Mouse (Mus musculus) cortical plate, adult 2 months (tissue): ENCODE data around the gene Farsb. TPM values are rescaled to one million over a fixed set of nuclear protein-coding genes. Genes with fewer than 3 reads are reported as not detected.
A peak's percentile ranks its signal among the peaks of the same experiment; 100 is the strongest.
"Not testable (repeated sequence)": the region's sequence is repeated elsewhere in the genome, so short reads cannot be mapped to it uniquely, and the experiment has no call there.

Experiments used
- H3K27ac ChIP-seq: fragments of 200-500 bp; 2 replicates; pipeline ENCODE4 v1.5.1; 2012; ENCODE audit warnings: low read length, control low read depth, inconsistent platforms; ENCODE audit not compliant: insufficient read depth
- H3K4me1 ChIP-seq: fragments of 200-500 bp; 2 replicates; pipeline ENCODE4 v1.6.1; 2011; ENCODE audit warnings: low read length; ENCODE audit not compliant: control insufficient read depth, insufficient read depth
- H3K4me3 ChIP-seq: fragments of 200-500 bp; 2 replicates; pipeline ENCODE4 v1.5.1; 2011; ENCODE audit warnings: mild to moderate bottlenecking, low read length, control low read depth; ENCODE audit not compliant: insufficient read depth
- CTCF ChIP-seq: fragments of 200-500 bp; IDR thresholded peaks from 2 replicates; pipeline ENCODE4 v1.5.1; 2011; ENCODE audit warnings: mild to moderate bottlenecking, control low read depth, low read length; ENCODE audit not compliant: insufficient read depth; ENCODE audit errors: extremely low read depth
- POLR2A ChIP-seq: fragments of 200-500 bp; IDR thresholded peaks from 2 replicates; pipeline ENCODE4 v1.6.1; 2011; ENCODE audit warnings: mild to moderate bottlenecking, low read length, control low read depth; ENCODE audit not compliant: insufficient read depth; ENCODE audit errors: extremely low read depth
- polyA plus RNA-seq: library from polyadenylated mRNA; depleted of rRNA; stranded (reverse); fragments of >200 nt; gene quantifications from 2 replicates; pipeline ENCODE4 v1.2.3, GENCODE M21; 2012

The Farsb gene
- polyA plus RNA-seq, 1 experiment, result 55.8 TPM

DNA sequence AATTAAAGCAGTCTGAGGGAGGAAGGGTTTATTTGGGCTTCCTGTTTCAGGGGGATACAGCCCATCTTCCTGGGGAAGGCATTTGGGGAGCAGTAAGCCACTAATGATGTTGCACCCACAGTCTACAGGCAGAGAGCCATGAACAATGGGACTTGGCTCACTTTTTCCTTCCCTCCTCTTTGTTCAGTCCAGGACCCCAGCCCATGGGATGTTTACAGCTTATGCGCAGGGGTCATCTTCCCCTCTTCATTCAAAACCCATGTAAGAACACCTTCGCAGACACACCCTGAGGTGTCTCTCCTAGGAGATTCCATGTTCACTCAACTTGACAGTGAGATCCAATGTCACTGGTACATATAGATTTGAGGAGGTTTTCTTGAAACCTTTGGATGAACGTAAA lies 39.7 kb upstream of the Farsb start:
- no peaks in the 10 kb centered on the region for H3K4me1 ChIP-seq
- H3K27ac ChIP-seq, result no peak overlapping the region
- TF ChIP-seq POLR2A (no peak), CTCF (no peak)
- no peak overlapping the region for H3K4me3 ChIP-seq

DNA sequence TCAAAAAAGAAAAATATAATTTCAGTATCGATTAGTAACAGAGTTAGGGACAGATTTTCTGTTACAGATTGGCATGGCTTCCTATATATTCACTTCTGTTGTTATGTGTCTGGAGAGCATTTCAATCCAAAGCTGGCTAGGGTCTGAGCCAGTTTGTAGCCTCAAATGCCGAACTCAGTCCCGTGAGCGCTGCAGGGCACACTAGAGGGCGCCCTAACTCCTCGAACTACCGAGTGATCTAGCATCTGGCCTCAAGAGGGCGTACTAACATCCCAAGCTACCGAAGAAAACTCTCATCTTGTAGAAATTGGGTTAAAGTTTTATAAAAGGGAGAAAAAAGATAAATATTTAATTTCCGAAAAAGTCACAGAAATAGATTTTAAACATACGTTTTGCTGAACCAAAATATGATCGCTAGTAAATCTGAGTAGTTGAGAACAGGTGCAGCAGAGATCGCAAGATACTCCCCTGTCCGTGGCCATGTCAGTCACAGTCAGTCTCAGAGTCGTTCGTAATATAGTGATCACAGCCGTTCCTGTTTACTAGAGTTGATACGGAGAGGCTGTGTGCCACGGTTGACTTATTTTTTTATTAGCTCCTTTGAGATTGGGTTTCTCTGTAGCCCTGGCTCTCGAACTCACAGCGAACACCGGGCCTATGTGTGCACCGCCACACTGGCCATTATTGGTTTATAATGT lies 36.6 kb upstream of the Farsb start:
- H3K4me3 ChIP-seq, result no peak overlapping the region
- TF ChIP-seq POLR2A, result no peak
- peak; percentile 100 for TF ChIP-seq CTCF
- no peaks in the 10 kb centered on the region for H3K4me1 ChIP-seq
- H3K27ac ChIP-seq, result no peak overlapping the region

DNA sequence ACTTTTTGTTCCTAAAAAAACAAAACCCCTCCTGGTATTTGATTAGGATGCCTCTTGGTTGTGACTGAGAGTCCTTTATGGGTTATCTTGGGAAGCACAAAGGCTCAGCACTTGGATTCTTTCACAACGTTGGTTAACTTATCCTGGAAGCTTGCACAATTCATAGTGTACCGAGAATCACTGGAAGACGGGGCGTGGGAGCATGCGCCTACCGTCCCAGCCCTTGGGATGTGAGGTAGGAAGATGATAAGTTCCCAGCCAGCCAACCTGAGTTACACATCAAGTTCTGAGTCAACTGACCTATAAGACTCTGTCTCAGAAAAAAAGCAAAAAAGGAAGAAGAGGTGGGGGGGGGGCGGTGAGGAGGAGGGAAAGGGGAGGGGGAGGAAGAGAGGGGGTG lies 30.2 kb upstream of the Farsb start:
- H3K4me1 ChIP-seq, result no peaks in the 10 kb centered on the region
- TF ChIP-seq CTCF (no peak), POLR2A (no peak)
- H3K27ac ChIP-seq, result no peak overlapping the region
- no peak overlapping the region for H3K4me3 ChIP-seq

DNA sequence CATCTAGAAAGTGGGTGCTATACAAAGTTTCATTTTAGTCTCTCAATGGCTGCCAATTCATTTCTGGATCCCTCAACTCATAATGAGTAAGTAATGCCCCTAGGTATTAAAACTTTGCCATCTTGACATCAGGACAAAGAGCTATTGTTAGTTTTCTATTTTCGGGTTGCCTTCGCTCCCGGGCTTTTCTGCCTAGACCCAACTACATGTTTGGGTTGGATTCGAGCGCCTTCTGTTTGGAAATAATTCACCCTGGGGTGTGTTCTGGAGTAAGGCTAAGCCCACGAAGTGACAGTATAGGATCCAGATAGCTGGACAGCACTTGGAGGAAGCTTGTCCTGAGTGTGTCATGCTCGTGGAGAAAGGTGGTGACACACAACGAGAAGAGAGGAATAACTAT lies 24.1 kb upstream of the Farsb start:
- TF ChIP-seq POLR2A (no peak), CTCF (no peak)
- no peaks in the 10 kb centered on the region for H3K4me1 ChIP-seq
- H3K27ac ChIP-seq, result no peak overlapping the region
- H3K4me3 ChIP-seq, result no peak overlapping the region

DNA sequence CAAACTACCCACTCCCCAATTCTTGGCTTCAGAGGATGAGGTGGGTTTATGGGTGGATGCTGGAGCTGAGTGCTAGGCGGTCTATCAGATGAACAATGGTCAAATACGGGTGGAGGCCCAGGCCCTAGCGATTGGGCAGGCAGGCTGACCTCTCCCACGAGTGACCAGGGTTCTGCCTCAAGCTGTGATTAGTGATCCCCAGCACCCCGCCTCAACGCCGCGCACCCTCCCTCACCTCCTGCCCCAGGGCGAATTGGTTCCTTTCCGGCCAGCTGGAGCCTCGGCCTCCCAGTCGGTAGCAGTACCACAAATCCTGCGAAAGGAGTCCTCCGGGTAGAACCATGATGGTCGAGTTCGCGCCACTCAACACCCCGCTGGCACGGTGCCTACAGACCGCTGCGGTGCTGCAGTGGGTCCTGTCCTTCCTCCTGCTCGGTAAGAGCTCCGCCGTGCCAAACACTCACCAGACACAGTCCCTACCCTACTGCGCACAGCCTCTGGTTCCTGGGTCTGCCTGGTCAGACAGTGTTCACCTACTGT lies 23.0 kb upstream of the Farsb start, which contains the start of gene BC035947:
TSS of gene BC035947 (minus strand) at position 538 of the 540 bp plus-strand sequence.
- Histone ChIP-seq H3K27ac (no peak within 1 kb of the TSS), H3K4me3 (no peak within 1 kb of the TSS), H3K4me1 (no peaks in the 10 kb centered on the region)
- TF ChIP-seq CTCF, result no peak
- TF ChIP-seq POLR2A, result no peak

DNA sequence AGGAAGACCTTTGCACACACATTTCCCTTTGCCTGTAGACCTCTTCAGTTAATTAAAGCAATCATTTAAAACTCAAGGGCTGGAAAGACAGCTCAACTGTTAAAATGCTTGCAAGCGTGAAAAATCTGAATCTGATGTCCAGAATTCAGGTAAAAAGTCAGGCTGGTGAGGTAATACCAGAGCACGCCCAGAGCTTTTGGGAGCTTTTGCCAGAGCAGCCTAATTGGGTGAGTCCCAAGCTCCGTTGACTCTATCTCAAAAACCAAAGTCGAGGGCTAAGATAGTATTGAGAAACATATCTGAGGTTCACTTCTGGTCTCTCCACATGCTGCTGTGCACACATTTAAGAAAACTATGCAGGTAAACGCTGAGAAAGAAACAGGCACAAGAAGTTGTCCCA lies 22.2 kb upstream of the Farsb start, which contains the start of gene Mogat1:
TSS of gene Mogat1 (plus strand) at position 130 of the 400 bp plus-strand sequence.
- H3K27ac ChIP-seq, result no peak within 1 kb of the TSS
- no peaks in the 10 kb centered on the region for H3K4me1 ChIP-seq
- TF ChIP-seq POLR2A (no peak), CTCF (no peak)
- no peak within 1 kb of the TSS for H3K4me3 ChIP-seq

DNA sequence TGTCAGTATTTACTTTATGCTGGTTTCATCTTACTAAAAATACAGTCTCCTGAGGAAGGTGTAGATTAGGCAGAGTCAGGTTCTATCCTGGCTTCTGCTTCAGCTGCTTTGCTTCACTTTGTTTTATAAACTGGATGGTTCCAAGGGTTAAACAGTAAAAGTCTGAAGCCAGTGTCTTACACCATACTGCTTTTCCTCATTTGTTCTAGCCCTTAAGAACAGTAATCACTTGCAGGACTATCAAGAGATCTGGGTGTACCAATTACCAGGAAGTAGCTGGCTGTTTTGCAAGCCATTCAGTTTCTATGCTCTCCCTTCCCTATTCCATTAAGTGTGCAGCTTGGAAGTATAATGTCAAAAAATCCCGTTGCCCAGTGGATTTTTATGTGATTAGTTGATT lies 18.4 kb upstream of the Farsb start:
- Histone ChIP-seq H3K4me3 (no peak overlapping the region), H3K27ac (no peak overlapping the region), H3K4me1 (no peaks in the 10 kb centered on the region)
- no peak for TF ChIP-seq POLR2A
- no peak for TF ChIP-seq CTCF

DNA sequence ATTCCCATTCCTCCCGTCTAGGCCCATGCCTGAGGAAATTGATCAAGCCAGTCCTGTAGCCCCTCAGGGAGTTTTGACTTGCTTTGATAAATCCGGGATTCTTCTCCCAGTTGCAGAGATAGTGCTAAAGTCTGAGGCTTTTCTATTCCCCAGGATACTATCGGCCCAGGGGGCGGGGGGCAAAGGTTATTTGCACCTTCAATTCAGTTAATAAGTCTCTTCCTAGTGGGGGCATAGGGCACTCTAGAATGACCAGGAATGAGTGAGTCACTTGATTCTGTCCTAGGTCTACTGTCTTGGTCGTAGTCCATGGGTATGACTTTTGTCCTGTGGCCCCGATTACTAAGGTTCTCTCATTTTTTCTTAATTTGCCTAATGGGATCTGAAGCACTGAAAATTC lies 13.8 kb upstream of the Farsb start:
- no peak overlapping the region for H3K4me3 ChIP-seq
- TF ChIP-seq CTCF (no peak), POLR2A (no peak)
- no peak overlapping the region for H3K27ac ChIP-seq
- H3K4me1 ChIP-seq, result no peaks in the 10 kb centered on the region

DNA sequence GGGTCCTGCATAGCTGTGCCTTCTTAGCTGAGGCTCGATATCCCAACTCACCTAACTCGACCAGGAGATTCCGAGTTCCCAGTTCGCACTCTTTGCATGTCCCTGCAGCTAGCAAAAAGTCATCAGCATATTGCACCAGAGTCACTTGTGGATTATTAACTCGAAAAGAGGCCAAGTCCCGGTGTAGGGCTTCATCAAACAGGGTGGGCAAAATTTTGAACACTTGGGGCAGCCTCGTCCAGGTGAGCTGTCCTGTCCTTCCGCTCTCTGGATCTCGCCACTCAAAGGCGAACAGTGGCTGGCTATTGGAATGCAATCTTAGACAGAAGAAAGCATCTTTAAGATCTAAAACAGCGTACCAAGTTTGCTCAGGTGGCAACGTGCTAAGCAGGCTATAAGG lies 13.2 kb upstream of the Farsb start:
- not testable (repeated sequence) for H3K27ac ChIP-seq, H3K4me3 ChIP-seq, H3K4me1 ChIP-seq

DNA sequence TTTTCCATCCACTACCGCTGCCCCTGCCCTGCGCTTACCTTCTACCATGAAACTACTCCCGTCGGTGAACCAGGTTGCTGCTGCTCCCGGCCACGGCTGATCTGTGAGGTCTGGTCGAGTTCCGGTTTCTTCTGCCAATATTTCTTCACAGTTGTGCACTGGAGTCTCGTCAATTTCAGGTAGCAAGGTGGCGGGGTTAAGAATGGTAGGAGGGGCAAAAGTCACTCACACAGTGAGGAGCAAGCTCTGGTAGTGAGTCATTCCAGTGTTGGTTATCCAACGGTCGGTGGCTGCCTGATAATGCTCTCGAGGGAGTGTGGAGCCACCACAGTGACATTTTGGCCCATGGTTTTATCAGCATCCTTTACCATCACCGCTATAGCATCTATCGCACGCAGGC lies 12.3 kb upstream of the Farsb start:
- no peak overlapping the region for H3K4me3 ChIP-seq
- no peaks in the 10 kb centered on the region for H3K4me1 ChIP-seq
- no peak overlapping the region for H3K27ac ChIP-seq
- TF ChIP-seq CTCF (no peak), POLR2A (no peak)

DNA sequence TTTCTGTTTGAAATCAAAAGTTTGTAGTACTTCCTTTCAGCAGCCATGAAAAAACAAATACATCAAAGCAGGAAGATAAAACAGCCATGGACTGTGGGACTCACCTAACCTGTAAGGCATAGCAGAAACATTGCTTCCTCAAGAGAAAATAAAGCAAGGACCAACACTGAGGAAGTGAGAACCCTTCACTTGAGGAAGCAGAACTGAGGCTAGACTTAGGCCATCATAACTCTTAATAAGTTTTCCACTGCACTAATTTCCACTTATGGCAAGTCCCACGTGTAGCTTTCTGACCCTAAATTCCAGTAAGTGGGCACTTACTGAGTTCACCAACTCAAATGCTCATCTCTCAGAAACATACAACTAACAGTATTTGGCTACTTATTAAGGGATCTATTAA lies 1.4 kb upstream of the Farsb start:
- Histone ChIP-seq H3K4me1 (no peaks in the 10 kb centered on the region; the same call in 1 of the 2 replicates), H3K27ac (no peak overlapping the region), H3K4me3 (no peak overlapping the region)
- TF ChIP-seq POLR2A (no peak), CTCF (no peak)
